Mouse (Mus musculus) forebrain, embryonic 12.5 days (tissue): ENCODE measurements around the gene Mlh1. TPM values are rescaled to one million over a fixed set of nuclear protein-coding genes. Genes with fewer than 3 reads are reported as not detected.
A peak's percentile ranks its signal among the peaks of the same experiment; 100 is the strongest.

Source experiments
- ATAC-seq: fragments of 200-750 bp; cut with Nextera tagmentation; 2 replicates; pipeline ENCODE4 v1.8.0; 2017; ENCODE audit warnings: moderate TSS enrichment; ENCODE audit not compliant: low FRiP score
- H3K27ac ChIP-seq: fragments of 300-500 bp; sonication (generic); 2 replicates; pipeline ENCODE4 v1.5.1; 2016; ENCODE audit warnings: mild to moderate bottlenecking
- H3K27me3 ChIP-seq: fragments of 300-500 bp; sonication (generic); 2 replicates; pipeline ENCODE4 v1.6.1; 2016; ENCODE audit warnings: mild to moderate bottlenecking
- H3K36me3 ChIP-seq: fragments of 300-500 bp; sonication (generic); replicated peaks from 2 replicates; pipeline ENCODE4 v1.6.1; 2016; ENCODE audit warnings: mild to moderate bottlenecking
- H3K4me1 ChIP-seq: fragments of 300-500 bp; sonication (generic); 2 replicates; pipeline ENCODE4 v1.6.1; 2016
- H3K4me2 ChIP-seq: fragments of 300-500 bp; sonication (generic); 2 replicates; pipeline ENCODE4 v1.6.1; 2016; ENCODE audit warnings: mild to moderate bottlenecking, moderate library complexity
- H3K4me3 ChIP-seq: fragments of 300-500 bp; sonication (generic); replicated peaks from 2 replicates; pipeline ENCODE4 v1.5.1; 2016; ENCODE audit warnings: mild to moderate bottlenecking
- H3K9ac ChIP-seq: fragments of 300-500 bp; sonication (generic); 2 replicates; pipeline ENCODE4 v1.6.1; 2016; ENCODE audit warnings: mild to moderate bottlenecking
- H3K9me3 ChIP-seq: fragments of 300-500 bp; sonication (generic); 2 replicates; pipeline ENCODE4 v1.6.1; 2016
- WGBS: fragments of 180-500 bp; shearing (Covaris S2); methylation state at CpG from one replicate; pipeline ENCODE4 v1.1.7; 2016; 5-methylcytosine and 5-hydroxymethylcytosine counted together
- polyA plus RNA-seq: library from polyadenylated mRNA; unstranded; fragments of >200 nt; fragmentation: Nextera tagmentation; extraction: Ambion mirVana; gene quantifications from 2 replicates; pipeline ENCODE4 v1.2.1, GENCODE M21; 2016

Mlh1 gene
- polyA plus RNA-seq, 1 experiment from 2014 or later = 53.3 TPM

- Histone ChIP-seq H3K36me3 (no peaks in the 10 kb centered on the region), H3K9ac (no peak overlapping the region), H3K27ac (no peak overlapping the region), H3K4me3 (no peak overlapping the region), H3K4me2 (no peak overlapping the region), H3K9me3 (no peaks in the 10 kb centered on the region), H3K27me3 (no peaks in the 10 kb centered on the region), H3K4me1 (no peaks in the 10 kb centered on the region)
- ATAC-seq = no peak
- WGBS = 83% methylated on average over 2 of the region's 2 CpGs
Measured at GRCm38 (mm10) chr9:111298606-111299005, 27.0 kb upstream of the Mlh1 start.

- H3K36me3 ChIP-seq = no peaks in the 10 kb centered on the region
- H3K4me1 ChIP-seq = no peaks in the 10 kb centered on the region
- H3K9me3 ChIP-seq = no peaks in the 10 kb centered on the region
- H3K9ac ChIP-seq = no peak overlapping the region
- no peak for ATAC-seq
- WGBS = 75% methylated on average over 7 of the region's 7 CpGs
- no peak overlapping the region for H3K4me3 ChIP-seq
- no peak overlapping the region for H3K27ac ChIP-seq
- no peaks in the 10 kb centered on the region for H3K27me3 ChIP-seq
- H3K4me2 ChIP-seq = no peak overlapping the region
Measured at GRCm38 (mm10) chr9:111296433-111296832, 24.8 kb upstream of the Mlh1 start.

DNA sequence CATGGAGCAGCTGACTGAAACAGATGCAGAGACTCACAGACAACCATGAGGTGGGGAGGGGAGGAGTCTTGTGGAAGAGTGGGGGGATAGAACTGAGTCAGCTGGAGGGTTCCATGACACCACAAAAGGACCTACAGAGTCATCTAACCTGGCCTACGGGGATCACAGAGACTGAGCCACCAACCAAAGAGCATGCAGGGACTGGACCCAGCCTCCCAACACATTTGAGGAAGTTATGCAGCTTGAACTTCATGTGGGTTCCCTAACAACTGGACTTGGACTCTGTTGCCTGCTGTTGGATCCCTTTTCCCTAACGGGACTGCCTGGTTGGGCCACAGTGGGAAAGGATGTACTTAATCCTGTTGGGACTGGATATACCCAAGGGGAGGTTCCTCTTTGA is 23.7 kb upstream of the Mlh1 start:
- Histone ChIP-seq H3K4me3 (no peak overlapping the region), H3K9me3 (no peaks in the 10 kb centered on the region), H3K4me2 (no peak overlapping the region), H3K9ac (no peak overlapping the region), H3K27ac (no peak overlapping the region), H3K4me1 (no peaks in the 10 kb centered on the region), H3K27me3 (no peaks in the 10 kb centered on the region), H3K36me3 (no peaks in the 10 kb centered on the region)
- no peak for ATAC-seq
- 69% methylated on average over 2 of the region's 2 CpGs for WGBS

DNA sequence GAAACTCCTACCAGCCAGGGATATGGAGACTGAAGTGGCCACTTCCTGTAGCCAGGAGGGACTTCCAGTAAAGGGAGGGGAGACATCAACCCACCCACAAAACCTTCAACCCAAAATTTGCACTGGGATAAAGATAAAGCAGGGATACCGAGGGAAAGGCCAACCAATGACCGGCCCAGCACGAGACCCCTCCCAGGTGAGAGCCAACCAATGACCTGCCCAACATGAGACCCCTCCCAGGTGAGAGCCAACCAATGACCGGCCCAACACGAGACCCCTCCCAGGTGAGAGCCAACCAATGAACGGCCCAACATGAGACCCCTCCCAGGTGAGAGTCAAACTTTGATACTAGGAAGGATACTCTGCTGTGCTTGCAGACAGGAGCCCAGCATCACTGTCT is 23.3 kb upstream of the Mlh1 start:
- Histone ChIP-seq H3K4me3 (no peak overlapping the region), H3K27me3 (no peaks in the 10 kb centered on the region), H3K4me2 (no peak overlapping the region), H3K4me1 (no peaks in the 10 kb centered on the region; the same call in 1 of the 2 replicates), H3K36me3 (no peaks in the 10 kb centered on the region), H3K27ac (no peak overlapping the region), H3K9me3 (no peaks in the 10 kb centered on the region), H3K9ac (no peak overlapping the region)
- ATAC-seq = no peak
- 91% methylated on average over 6 of the region's 6 CpGs for WGBS

DNA sequence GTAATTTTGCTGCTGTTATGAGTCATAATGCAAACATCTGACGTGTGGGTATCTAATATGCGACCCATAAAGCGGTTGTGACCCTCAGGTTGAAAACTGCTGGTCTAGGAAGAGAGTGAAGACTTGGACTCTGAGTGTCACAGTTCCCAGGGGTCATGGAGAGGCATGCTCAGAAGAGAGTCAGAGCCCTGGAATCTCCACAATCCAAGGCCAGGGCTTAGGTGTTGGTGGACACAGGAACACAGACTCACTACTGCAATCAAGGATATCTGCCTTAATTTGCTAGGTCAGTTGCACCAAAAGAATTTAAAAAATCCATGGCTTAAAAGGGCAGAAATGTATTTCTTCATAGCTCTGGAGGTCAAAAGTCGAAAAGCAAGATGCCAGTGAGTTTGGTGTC is 21.6 kb upstream of the Mlh1 start:
- no peaks in the 10 kb centered on the region; the same call in 1 of the 2 replicates for H3K4me1 ChIP-seq
- WGBS = 91% methylated on average over 4 of the region's 4 CpGs
- H3K27ac ChIP-seq = no peak overlapping the region
- no peak overlapping the region for H3K4me3 ChIP-seq
- H3K4me2 ChIP-seq = no peak overlapping the region
- no peaks in the 10 kb centered on the region for H3K27me3 ChIP-seq
- H3K9me3 ChIP-seq = no peaks in the 10 kb centered on the region
- H3K9ac ChIP-seq = no peak overlapping the region
- H3K36me3 ChIP-seq = no peaks in the 10 kb centered on the region
- ATAC-seq = no peak

- H3K4me2 ChIP-seq = no peak overlapping the region
- WGBS = 74% methylated on average over 11 of the region's 11 CpGs
- H3K9ac ChIP-seq = no peak overlapping the region
- no peak overlapping the region for H3K4me3 ChIP-seq
- peaks cover 3% of the 10 kb centered on the region for H3K4me1 ChIP-seq
- no peaks in the 10 kb centered on the region for H3K36me3 ChIP-seq
- no peak for ATAC-seq
- H3K27ac ChIP-seq = no peak overlapping the region
- H3K9me3 ChIP-seq = no peaks in the 10 kb centered on the region
- no peaks in the 10 kb centered on the region for H3K27me3 ChIP-seq
Measured at GRCm38 (mm10) chr9:111290539-111291100, 19.0 kb upstream of the Mlh1 start.

- Histone ChIP-seq H3K4me1 (peaks cover 7% of the 10 kb centered on the region), H3K4me3 (no peak overlapping the region), H3K9ac (no peak overlapping the region), H3K9me3 (no peaks in the 10 kb centered on the region), H3K4me2 (no peak overlapping the region), H3K27ac (no peak overlapping the region), H3K27me3 (no peaks in the 10 kb centered on the region), H3K36me3 (no peaks in the 10 kb centered on the region)
- ATAC-seq = peak; percentile 66; the same call in 1 of the 2 replicates
- 15% methylated on average over 21 of the region's 21 CpGs for whole genome bisulfite sequencing
Measured at GRCm38 (mm10) chr9:111289832-111290339, 18.3 kb upstream of the Mlh1 start.

DNA sequence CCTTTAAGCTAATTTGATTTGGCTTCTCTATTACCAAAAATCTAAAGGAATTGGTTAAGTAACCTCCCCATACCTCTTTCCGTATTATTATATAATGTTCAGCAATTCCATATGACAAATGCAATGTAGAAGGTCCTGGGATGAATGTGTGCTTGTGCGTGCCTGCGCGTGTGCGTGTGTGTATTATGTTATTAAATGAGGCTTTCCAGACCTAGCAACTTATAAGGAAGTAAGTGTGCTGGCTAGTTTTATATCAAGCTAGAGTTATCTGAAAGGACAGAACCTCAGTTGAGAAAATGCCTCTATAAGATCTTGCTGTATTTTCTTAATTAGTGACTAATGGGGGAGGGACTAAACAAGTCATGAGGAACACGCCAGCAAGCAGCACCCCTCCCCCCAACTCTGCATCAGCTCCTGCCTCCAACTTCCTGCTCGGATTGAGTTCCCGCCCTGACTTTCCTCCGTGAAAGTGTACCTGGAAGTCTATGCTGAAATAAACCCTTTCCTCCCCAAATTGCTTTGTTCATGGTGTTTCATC is 17.8 kb upstream of the Mlh1 start:
- 58% methylated on average over 9 of the region's 9 CpGs for WGBS
- Histone ChIP-seq H3K9me3 (no peaks in the 10 kb centered on the region), H3K4me2 (no peak overlapping the region), H3K27ac (no peak overlapping the region), H3K4me1 (peaks cover 7% of the 10 kb centered on the region), H3K36me3 (no peaks in the 10 kb centered on the region), H3K9ac (no peak overlapping the region), H3K27me3 (no peaks in the 10 kb centered on the region), H3K4me3 (no peak overlapping the region)
- ATAC-seq = peak; percentile 25

GRCm38 (mm10) chr9:111287956-111288355 is 16.4 kb upstream of the Mlh1 start:
- no peak for ATAC-seq
- no peak overlapping the region for H3K27ac ChIP-seq
- no peaks in the 10 kb centered on the region for H3K27me3 ChIP-seq
- no peaks in the 10 kb centered on the region for H3K36me3 ChIP-seq
- no peak overlapping the region for H3K4me2 ChIP-seq
- H3K9me3 ChIP-seq = no peaks in the 10 kb centered on the region
- H3K9ac ChIP-seq = no peak overlapping the region
- H3K4me1 ChIP-seq = peaks cover 7% of the 10 kb centered on the region
- no peak overlapping the region for H3K4me3 ChIP-seq
- WGBS = 94% methylated on average over 4 of the region's 4 CpGs

- no peak for ATAC-seq
- WGBS = 76% methylated on average over 2 of the region's 2 CpGs
- Histone ChIP-seq H3K4me3 (no peak overlapping the region), H3K27me3 (no peaks in the 10 kb centered on the region), H3K9me3 (no peaks in the 10 kb centered on the region), H3K36me3 (no peaks in the 10 kb centered on the region), H3K27ac (no peak overlapping the region), H3K9ac (no peak overlapping the region), H3K4me2 (no peak overlapping the region), H3K4me1 (peaks cover 7% of the 10 kb centered on the region)
Measured at GRCm38 (mm10) chr9:111286468-111286867, 14.9 kb upstream of the Mlh1 start.

- WGBS = 24% methylated on average over 5 of the region's 5 CpGs
- no peaks in the 10 kb centered on the region for H3K9me3 ChIP-seq
- no peak overlapping the region for H3K4me2 ChIP-seq
- peak; percentile 49; the same call in 1 of the 2 replicates for ATAC-seq
- no peaks in the 10 kb centered on the region for H3K27me3 ChIP-seq
- H3K4me3 ChIP-seq = no peak overlapping the region
- H3K9ac ChIP-seq = no peak overlapping the region
- H3K36me3 ChIP-seq = no peaks in the 10 kb centered on the region
- H3K27ac ChIP-seq = peak overlapping the region; percentile 43; the same call in 1 of the 2 replicates
- peaks cover 7% of the 10 kb centered on the region for H3K4me1 ChIP-seq
Measured at GRCm38 (mm10) chr9:111285676-111286075, 14.1 kb upstream of the Mlh1 start.

DNA sequence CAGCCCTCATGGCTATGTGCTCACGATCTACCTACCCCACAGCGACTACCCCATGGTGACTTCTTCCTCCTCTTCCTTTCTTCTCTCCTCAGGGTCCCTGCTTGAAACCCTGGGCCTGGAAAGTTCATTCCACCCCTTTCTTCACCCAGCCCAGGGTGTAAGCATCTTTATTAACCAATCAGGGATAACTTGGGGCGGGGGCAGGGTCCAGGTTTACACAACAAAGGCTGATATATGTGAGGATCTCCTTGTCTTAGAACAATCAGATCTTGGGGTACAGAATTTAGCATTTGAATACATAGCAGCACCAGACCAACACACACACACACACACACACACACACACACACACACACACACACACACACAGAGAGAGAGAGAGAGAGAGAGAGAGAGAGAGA is 13.5 kb upstream of the Mlh1 start:
- H3K27ac ChIP-seq = no peak overlapping the region
- H3K9ac ChIP-seq = no peak overlapping the region
- ATAC-seq = no peak
- no peak overlapping the region for H3K4me3 ChIP-seq
- WGBS = 20% methylated on average over 3 of the region's 3 CpGs
- H3K4me1 ChIP-seq = peaks cover 7% of the 10 kb centered on the region
- no peaks in the 10 kb centered on the region for H3K27me3 ChIP-seq
- H3K36me3 ChIP-seq = no peaks in the 10 kb centered on the region
- H3K4me2 ChIP-seq = no peak overlapping the region
- H3K9me3 ChIP-seq = no peaks in the 10 kb centered on the region

GRCm38 (mm10) chr9:111275156-111275555 is 3.6 kb upstream of the Mlh1 start:
- Histone ChIP-seq H3K4me1 (peaks cover 46% of the 10 kb centered on the region), H3K4me3 (peak overlapping the region; percentile 5; the same call in 1 of the 2 replicates), H3K9me3 (no peaks in the 10 kb centered on the region), H3K27ac (no peak overlapping the region), H3K36me3 (peaks cover 35% of the 10 kb centered on the region), H3K9ac (0 out of 2 replicates have a peak overlapping the region, but pooled peaks have one; percentile 29), H3K4me2 (peak overlapping the region; percentile 43), H3K27me3 (no peaks in the 10 kb centered on the region)
- no peak for ATAC-seq
- WGBS = 62% methylated on average over 1 of the region's 1 CpGs
